Mouse (Mus musculus) intestine, postnatal 0 days (tissue): ENCODE data around the gene Traf5. TPM values are rescaled to one million over a fixed set of nuclear protein-coding genes. Genes with fewer than 3 reads are reported as not detected.

Source experiments
- ATAC-seq: fragments of 200-750 bp; cut with Nextera tagmentation; 2 replicates; pipeline ENCODE4 v1.8.0; 2017; ENCODE audit warnings: mild to moderate bottlenecking, moderate TSS enrichment, moderate library complexity
- H3K27ac ChIP-seq: fragments of 300-500 bp; sonication (generic); 2 replicates; pipeline ENCODE4 v1.5.1; 2014; ENCODE audit warnings: mild to moderate bottlenecking, low read depth, low read length, moderate library complexity
- H3K27me3 ChIP-seq: fragments of 300-500 bp; sonication (generic); replicated peaks from 2 replicates; pipeline ENCODE4 v1.6.1; 2014; ENCODE audit warnings: low read length, mixed read lengths; ENCODE audit not compliant: control insufficient read depth, insufficient read depth
- H3K36me3 ChIP-seq: fragments of 300-500 bp; sonication (generic); 2 replicates; pipeline ENCODE4 v1.6.1; 2014; ENCODE audit warnings: mild to moderate bottlenecking, moderate library complexity; ENCODE audit not compliant: control insufficient read depth, insufficient read depth
- H3K4me1 ChIP-seq: fragments of 300-500 bp; sonication (generic); replicated peaks from 2 replicates; pipeline ENCODE4 v1.6.1; 2014; ENCODE audit warnings: antibody characterized with exemption, low read length, mixed read lengths; ENCODE audit not compliant: control insufficient read depth, insufficient read depth
- H3K4me2 ChIP-seq: fragments of 300-500 bp; sonication (generic); replicated peaks from 2 replicates; pipeline ENCODE4 v1.6.1; 2014; ENCODE audit warnings: low read depth, mild to moderate bottlenecking, moderate library complexity
- H3K4me3 ChIP-seq: fragments of 300-500 bp; sonication (generic); 2 replicates; pipeline ENCODE4 v1.5.1; 2014; ENCODE audit warnings: low read depth, low read length
- H3K9ac ChIP-seq: fragments of 300-500 bp; sonication (generic); 2 replicates; pipeline ENCODE4 v1.6.1; 2014; ENCODE audit warnings: mild to moderate bottlenecking, low read depth, low read length
- H3K9me3 ChIP-seq: fragments of 300-500 bp; sonication (generic); 2 replicates; pipeline ENCODE4 v1.6.1; 2016; ENCODE audit warnings: mixed run types; ENCODE audit not compliant: control insufficient read depth
- CTCF ChIP-seq: sonication (generic); IDR thresholded peaks from 2 replicates; pipeline ENCODE4 v1.5.1; 2016; ENCODE audit warnings: low read depth, mild to moderate bottlenecking, control low read depth, antibody characterized with exemption, moderate library complexity
- WGBS: fragments of 180-500 bp; shearing (Covaris S2); extraction: QIAGEN DNeasy Blood & Tissue Kit; methylation state at CpG from one replicate; pipeline ENCODE4 v1.1.7; 2014; 5-methylcytosine and 5-hydroxymethylcytosine counted together
- polyA plus RNA-seq: library from polyadenylated mRNA; unstranded; fragments of >200 nt; fragmentation: Nextera tagmentation; extraction: Ambion mirVana; gene quantifications from 2 replicates; pipeline ENCODE4 v1.2.1, GENCODE M21; 2015

Gene Traf5
- polyA plus RNA-seq, 1 experiment from 2014 or later, result 10.3 TPM

GRCm38 (mm10) chr1:192105902-192106389 is 13.6 kb upstream of the Traf5 start:
- Histone ChIP-seq H3K27ac (no peak overlapping the region), H3K9ac (no peak overlapping the region), H3K4me2 (no peak overlapping the region), H3K4me1 (no peaks in the 10 kb centered on the region), H3K36me3 (peaks cover 29% of the 10 kb centered on the region), H3K9me3 (no peaks in the 10 kb centered on the region), H3K4me3 (no peak overlapping the region), H3K27me3 (no peaks in the 10 kb centered on the region)
- TF ChIP-seq CTCF, result no peak
- WGBS, result 84% methylated on average over 4 of the region's 4 CpGs
- ATAC-seq, result no peak

GRCm38 (mm10) chr1:192104021-192104420 is 11.7 kb upstream of the Traf5 start:
- ATAC-seq, result peak; percentile 51
- H3K36me3 ChIP-seq, result peaks cover 30% of the 10 kb centered on the region

GRCm38 (mm10) chr1:192103176-192103575 is 10.8 kb upstream of the Traf5 start:
- H3K4me1 ChIP-seq, result no peaks in the 10 kb centered on the region
- H3K4me2 ChIP-seq, result no peak overlapping the region
- H3K9ac ChIP-seq, result no peak overlapping the region
- no peak overlapping the region for H3K27ac ChIP-seq
- no peaks in the 10 kb centered on the region for H3K27me3 ChIP-seq
- no peak for TF ChIP-seq CTCF
- H3K4me3 ChIP-seq, result no peak overlapping the region
- peaks cover 30% of the 10 kb centered on the region for H3K36me3 ChIP-seq
- 71% methylated on average over 6 of the region's 6 CpGs for WGBS
- no peak for ATAC-seq
- no peaks in the 10 kb centered on the region for H3K9me3 ChIP-seq

More at GRCm38 (mm10) chr1:192104021-192104420, 11.7 kb upstream of the Traf5 start:
- H3K4me1 ChIP-seq, result no peaks in the 10 kb centered on the region
- TF ChIP-seq CTCF, result no peak
- H3K27ac ChIP-seq, result peak overlapping the region; percentile 15; the same call in 1 of the 2 replicates
- H3K9me3 ChIP-seq, result no peaks in the 10 kb centered on the region
- no peak overlapping the region for H3K9ac ChIP-seq
- no peaks in the 10 kb centered on the region for H3K27me3 ChIP-seq
- no peak overlapping the region for H3K4me3 ChIP-seq
- 86% methylated on average over 9 of the region's 9 CpGs for WGBS
- H3K4me2 ChIP-seq, result no peak overlapping the region

GRCm38 (mm10) chr1:192101359-192101758 is 9.0 kb upstream of the Traf5 start:
- H3K27me3 ChIP-seq, result no peaks in the 10 kb centered on the region
- peak; percentile 72 for ATAC-seq

GRCm38 (mm10) chr1:192100742-192101141 is 8.4 kb upstream of the Traf5 start:
- Histone ChIP-seq H3K27me3 (no peaks in the 10 kb centered on the region), H3K27ac (no peak overlapping the region), H3K36me3 (peaks cover 30% of the 10 kb centered on the region), H3K4me3 (no peak overlapping the region), H3K4me1 (no peaks in the 10 kb centered on the region), H3K9me3 (no peaks in the 10 kb centered on the region), H3K4me2 (no peak overlapping the region), H3K9ac (no peak overlapping the region)
- no peak for ATAC-seq
- WGBS, result 94% methylated on average over 11 of the region's 11 CpGs
- no peak for TF ChIP-seq CTCF

More at GRCm38 (mm10) chr1:192101359-192101758, 9.0 kb upstream of the Traf5 start:
- Histone ChIP-seq H3K27ac (no peak overlapping the region), H3K4me3 (no peak overlapping the region), H3K36me3 (peaks cover 30% of the 10 kb centered on the region), H3K9ac (no peak overlapping the region), H3K9me3 (no peaks in the 10 kb centered on the region), H3K4me2 (no peak overlapping the region), H3K4me1 (no peaks in the 10 kb centered on the region)
- 45% methylated on average over 8 of the region's 8 CpGs for WGBS
- no peak for TF ChIP-seq CTCF

GRCm38 (mm10) chr1:192095626-192096025 is 3.3 kb upstream of the Traf5 start:
- ATAC-seq, result no peak
- Histone ChIP-seq H3K36me3 (peaks cover 8% of the 10 kb centered on the region), H3K9me3 (no peaks in the 10 kb centered on the region), H3K9ac (no peak overlapping the region), H3K27ac (no peak overlapping the region), H3K4me1 (0 out of 2 replicates have a peak, but pooled peaks cover 4% of the 10 kb centered on the region), H3K4me2 (no peak overlapping the region), H3K4me3 (no peak overlapping the region), H3K27me3 (no peaks in the 10 kb centered on the region)
- WGBS, result 87% methylated on average over 5 of the region's 5 CpGs
- TF ChIP-seq CTCF, result no peak
